Mouse (Mus musculus) olfactory bulb, adult 2 months (tissue): Measurements from ENCODE around the gene Fscn2.

ENCODE experiments used
- CTCF ChIP-seq: fragments of 200-500 bp; IDR thresholded peaks from 2 replicates; pipeline ENCODE4 v1.5.1; 2012; ENCODE audit warnings: low read depth, mild to moderate bottlenecking, low read length, moderate library complexity; ENCODE audit not compliant: insufficient read depth
- POLR2A ChIP-seq: fragments of 200-500 bp; IDR thresholded peaks from 2 replicates; pipeline ENCODE4 v1.6.1; 2012; ENCODE audit warnings: mild to moderate bottlenecking, low read depth, low read length, moderate library complexity; ENCODE audit not compliant: insufficient read depth

- TF ChIP-seq POLR2A = no peak
- TF ChIP-seq CTCF = no peak
Measured at GRCm38 (mm10) chr11:120405867-120406266, 44.5 kb downstream of the Fscn2 start.
